Mouse (Mus musculus) Muller cell, postnatal 12 days (primary cell): Measurements from ENCODE around the gene 1700024B05Rik.
"Not testable (repeated sequence)": the region's sequence is repeated elsewhere in the genome, so short reads cannot be mapped to it uniquely, and the experiment has no call there.

Experiments
- DNase-seq: peaks from one replicate; pipeline ENCODE4 v3.0.0-alpha.2; 2015; ENCODE audit errors: inconsistent ontology term

Gene 1700024B05Rik

DNA sequence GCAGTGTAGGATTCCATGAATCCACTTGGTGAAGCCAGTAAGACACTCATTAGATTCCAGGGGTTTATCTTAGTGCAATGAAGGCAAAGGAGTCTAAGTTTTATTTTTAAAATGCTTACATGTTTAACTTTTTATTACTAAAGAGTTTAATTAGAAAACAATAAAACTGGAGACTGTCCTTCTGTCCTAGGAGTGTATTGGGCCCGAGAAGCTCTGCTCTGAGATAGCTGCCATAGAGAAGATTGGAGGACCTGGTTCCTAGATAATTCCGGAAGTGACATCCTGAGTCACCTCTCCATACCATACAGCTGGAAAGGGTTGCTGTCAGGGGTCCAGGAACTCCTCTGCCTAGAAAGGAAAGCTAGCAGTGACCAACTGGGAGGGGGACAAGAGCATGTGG is at the start of gene 1700024B05Rik:
1700024B05Rik (plus strand) TSS at position 301 of the 400 bp plus-strand sequence.
- not testable (repeated sequence) for DNase-seq

DNA sequence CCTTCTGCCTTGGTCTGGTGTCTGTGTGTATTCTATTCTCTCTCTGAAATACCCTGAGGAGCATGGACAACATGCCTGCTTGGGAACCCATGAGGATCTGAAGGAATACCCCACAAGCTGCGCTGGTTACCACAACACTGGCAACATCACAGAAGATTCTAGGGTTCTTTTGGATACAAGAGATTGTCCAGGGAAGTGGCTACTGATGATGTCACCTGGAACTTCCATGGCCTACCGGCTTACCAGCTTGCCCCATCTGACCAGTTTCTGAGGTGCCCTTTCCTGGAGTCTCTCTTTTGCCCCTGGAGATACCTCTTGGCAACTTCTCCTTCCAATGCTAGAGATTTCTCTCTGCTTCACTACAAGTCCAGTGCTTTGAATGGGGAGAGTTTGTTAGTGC is 36.6 kb upstream of the 1700024B05Rik start, which contains the start of gene Gm7980:
Gm7980 (minus strand) TSS at position 101 of the 400 bp plus-strand sequence.
- DNase-seq: not testable (repeated sequence)

DNA sequence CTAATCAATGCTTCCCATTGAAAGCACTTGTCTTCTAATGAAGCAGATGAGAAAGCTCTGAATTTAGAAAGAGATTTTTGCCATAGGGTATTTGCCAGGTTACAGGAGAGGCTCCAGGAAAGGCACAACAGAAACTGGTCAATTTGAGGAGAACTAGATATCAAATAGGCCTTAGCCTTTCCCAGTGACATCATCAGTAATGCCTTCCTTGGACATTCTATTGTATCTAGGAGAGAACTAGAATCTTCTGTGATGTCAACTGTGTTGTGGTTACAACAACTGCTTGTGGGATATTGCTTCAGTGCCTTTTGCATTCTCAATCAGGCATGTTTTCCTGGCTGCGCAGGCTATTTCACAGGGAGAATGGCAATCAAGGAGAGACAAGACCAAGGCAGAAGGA is 19.1 kb upstream of the 1700024B05Rik start, which contains the start of gene 1700049E17Rik1:
1700049E17Rik1 (plus strand) TSS at position 301 of the 400 bp plus-strand sequence.
- DNase-seq: not testable (repeated sequence)

DNA sequence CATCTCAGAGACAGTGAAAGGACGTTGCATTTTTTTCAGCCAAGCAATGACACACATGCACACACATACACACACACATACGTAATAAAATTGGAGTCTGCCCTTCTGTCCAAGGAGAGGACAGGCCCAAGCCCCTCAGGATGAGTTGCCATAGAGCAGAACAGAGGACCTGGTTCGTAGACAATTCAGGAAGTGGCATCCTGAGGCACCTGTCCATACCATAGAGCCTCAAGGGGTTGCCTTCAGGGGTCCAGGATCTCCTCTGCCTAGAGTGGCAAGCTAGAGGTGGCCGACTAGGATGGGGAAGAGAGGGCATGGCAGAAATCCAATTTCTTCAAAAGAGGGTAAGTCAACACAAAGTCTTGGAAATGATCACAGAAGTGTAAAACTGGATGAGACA is 20.3 kb downstream of the 1700024B05Rik start:
- not testable (repeated sequence) for DNase-seq

DNA sequence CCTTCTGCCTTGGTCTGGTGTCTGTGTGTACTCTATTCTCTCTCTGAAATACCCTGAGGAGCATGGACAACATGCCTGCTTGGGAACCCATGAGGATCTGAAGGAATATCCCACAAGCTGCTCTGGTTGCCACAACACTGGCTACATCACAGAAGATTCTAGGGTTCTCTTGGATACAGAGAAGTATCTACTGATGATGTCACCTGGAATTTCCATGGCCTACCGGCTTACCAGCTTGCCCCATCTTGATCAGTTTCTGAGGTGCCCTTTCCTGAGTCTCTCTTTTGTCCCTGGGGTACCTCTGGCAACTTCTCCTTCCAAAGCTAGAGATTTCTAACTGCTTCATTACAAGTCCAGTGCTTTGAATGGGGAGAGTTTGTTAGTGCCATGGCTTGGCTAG is 24.0 kb downstream of the 1700024B05Rik start, which contains the start of gene Gm6401:
Gm6401 (minus strand) TSS at position 101 of the 400 bp plus-strand sequence.
- not testable (repeated sequence) for DNase-seq

DNA sequence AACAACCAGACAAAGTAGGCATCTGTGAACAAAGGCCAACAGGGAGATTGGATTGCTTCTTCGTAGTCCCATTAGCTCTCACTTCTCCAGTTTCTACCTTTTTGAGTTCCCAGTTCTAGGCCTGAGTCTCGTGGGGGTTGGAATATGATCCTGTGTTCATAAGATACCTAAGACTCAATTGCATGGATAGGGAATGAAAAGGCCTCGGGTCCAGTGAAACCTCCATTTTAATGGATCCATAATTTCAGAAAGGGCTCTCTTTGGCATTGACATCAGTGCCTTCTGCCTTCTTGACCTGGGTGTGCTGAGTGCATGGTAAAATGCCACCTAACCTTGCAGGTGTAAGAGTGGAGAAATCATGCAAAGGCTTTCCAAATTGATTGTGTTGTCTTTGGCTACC is 24.8 kb downstream of the 1700024B05Rik start:
- not testable (repeated sequence) for DNase-seq

DNA sequence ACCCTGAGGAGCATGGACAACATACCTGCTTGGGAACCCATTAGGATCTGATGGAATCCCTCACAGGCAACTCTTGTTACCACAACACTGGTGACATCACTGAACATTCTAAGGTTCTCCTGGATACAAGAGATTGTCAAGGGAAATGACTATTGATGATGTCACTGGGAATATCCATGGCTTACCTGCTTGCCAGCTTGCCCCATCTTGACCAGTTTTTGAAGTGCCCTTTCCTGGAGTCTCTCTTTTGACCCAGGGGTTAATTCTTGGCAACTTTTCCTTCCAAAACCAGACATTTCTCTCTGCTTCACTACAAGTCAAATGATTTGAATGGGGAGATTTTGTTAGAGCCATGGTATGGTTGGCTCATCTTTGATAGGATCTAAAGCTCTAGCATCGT is 39.4 kb downstream of the 1700024B05Rik start, which contains the start of gene Gm3543:
Gm3543 (minus strand) TSS at position 101 of the 400 bp plus-strand sequence.
- DNase-seq: not testable (repeated sequence)
